Mouse (Mus musculus): ENCODE results near the gene Ppil1.

Ppil1 gene

DNA sequence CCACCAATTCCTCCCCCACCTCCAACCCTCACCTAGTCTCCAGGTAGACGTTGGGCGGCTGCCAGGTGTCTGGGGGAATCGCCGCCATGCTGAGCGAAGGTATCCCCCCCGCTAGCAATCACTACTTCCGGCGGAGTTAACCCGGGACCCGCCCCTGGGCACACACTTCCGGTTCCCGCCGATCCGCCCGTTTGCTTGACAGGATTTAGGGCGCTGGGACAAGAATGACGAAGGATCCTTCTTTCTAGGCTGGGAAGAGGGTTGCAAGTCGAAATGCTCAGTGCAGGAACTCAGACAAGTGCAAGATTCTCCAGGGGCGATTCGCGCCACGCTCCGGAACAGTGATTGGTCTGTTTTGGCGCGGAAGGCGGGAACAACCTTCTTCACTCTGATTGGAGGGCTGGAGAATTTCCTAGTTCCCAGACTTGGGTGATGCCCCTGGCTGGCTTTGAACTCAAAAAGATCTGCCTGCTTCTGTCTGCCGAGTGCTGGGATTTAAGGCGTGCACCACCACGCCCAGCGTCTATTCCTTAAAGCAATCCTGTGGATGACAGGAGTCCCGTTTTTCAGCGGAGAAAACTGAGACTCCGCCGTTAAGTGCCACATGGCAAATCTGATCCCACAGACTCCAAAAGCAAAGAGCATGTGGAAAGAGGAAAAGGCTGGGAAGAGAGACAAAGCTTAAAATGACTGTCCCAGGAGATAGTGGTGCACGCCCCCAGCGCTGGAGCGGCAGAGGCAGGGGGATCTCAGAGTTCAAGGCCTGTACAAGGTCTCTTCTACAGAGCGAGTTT lies at the start of gene Ppil1:
Gene Ppil1, minus strand, starts transcription at position 347 of the 794 bp plus-strand sequence.
- peak; percentile 52 to 63 for DNase-seq (ENCODE audit: low spot score in 2 of 2)

DNA sequence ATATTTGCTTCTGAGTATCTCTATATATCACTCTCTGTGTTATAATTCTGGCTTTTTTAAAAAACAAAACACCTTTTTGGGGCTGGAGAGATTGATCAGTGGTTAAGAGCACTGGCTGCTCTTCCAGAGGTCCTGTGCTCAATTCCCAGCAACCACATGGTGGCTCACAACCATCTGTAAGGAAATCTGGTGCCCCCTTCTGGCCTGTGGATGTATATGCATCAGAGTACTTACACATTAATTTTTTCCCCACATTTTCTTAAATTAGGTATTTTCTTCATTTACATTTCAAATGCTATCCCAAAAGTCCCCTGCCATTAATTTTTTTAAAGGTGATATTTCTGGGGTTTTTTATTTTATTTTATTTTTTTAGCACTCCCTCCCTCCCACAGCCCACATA lies 49.3 kb upstream of the Ppil1 start:
- DNase-seq (ENCODE audit: low spot score in 2 of 2): no peak

DNA sequence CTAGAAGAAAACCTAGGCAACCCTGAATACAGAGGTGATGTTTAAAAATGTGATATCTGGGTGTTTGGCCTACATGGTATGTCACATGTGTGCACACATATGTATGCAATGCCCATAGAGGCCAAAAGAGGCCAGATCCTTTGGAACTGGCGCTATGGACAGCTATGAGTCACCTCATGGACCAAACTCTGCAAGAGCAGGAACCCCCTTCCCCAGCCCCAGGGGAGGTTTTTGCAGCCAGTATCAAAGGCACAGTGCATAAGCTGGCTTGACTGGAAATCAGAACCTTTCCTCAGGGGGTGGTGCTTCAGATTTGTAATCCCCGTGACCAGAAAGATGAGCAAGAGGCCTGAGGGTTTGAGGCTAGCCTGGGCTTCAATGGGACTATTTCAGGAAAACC lies 48.1 kb upstream of the Ppil1 start:
- DNase-seq (ENCODE audit: low spot score in 2 of 2): no peak

DNA sequence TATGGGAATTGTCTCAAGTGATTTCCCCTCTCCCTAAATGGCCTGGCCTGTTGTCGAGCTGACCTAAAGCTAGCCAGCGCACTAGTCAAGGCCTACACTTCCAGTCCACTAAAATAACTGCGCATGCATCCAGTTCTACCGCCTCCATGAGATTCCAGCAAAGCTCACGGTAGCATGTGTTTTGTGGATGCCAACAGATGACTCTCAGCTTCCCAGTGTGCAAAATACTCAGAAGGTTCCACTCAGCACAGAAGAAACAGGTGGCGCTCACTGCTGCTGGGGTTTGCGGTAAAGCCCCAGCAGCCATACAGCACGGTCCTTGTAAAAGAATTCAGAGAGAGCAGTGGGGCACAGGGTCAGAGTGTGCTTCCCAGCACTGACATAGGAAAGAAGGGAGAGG lies 47.6 kb upstream of the Ppil1 start:
- DNase-seq (ENCODE audit: low spot score in 2 of 2): peak in 1 of 2 experiments; percentile 44

DNA sequence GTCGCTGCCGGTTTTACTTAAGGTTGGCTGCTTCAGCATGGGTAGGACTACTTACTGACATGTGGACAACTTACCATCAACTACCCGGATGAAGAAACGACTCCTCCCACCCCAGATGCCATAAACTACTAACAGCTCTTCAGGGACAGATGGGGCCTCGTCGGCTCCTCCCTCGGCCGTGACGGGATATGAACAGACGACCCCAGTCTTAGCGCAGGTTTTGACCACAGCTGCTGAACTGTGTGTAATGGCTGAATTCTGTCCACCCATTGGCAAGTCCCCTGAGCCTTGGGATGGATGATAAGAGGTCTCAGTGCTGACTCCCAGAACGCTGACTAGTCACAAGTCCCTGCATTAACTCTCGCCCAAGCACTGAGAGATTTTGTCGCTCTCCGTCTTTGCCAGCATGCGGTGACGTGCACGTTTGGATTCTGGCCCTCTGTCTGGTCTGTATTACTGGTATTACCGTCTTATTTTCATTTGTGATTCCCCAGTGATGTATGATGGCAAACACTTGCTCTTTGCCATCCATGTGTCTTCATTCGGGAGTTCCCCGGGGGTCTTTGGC lies 46.2 kb upstream of the Ppil1 start:
- DNase-seq (ENCODE audit: low spot score in 2 of 2): no peak

DNA sequence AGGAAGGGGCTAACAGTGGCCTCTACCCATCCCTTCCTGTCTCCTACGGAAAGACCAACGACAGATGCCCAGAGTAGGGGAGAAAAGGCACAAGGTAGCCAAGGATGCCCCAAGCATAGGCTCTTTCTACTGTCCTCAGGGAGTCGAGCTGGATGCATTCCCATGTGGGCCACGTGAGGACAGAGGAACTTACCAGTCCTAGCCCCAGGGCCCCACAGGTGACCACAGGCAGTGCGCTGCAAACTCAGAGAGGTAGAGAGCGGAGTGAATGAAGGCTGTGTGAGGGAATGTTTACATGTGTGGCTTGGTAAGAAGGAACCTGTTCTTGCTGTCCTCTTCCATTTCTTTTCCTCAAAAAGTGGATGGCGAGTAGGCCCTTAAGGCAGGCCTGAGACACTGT lies 41.9 kb upstream of the Ppil1 start:
- no peak for DNase-seq (ENCODE audit: low spot score in 2 of 2)

DNA sequence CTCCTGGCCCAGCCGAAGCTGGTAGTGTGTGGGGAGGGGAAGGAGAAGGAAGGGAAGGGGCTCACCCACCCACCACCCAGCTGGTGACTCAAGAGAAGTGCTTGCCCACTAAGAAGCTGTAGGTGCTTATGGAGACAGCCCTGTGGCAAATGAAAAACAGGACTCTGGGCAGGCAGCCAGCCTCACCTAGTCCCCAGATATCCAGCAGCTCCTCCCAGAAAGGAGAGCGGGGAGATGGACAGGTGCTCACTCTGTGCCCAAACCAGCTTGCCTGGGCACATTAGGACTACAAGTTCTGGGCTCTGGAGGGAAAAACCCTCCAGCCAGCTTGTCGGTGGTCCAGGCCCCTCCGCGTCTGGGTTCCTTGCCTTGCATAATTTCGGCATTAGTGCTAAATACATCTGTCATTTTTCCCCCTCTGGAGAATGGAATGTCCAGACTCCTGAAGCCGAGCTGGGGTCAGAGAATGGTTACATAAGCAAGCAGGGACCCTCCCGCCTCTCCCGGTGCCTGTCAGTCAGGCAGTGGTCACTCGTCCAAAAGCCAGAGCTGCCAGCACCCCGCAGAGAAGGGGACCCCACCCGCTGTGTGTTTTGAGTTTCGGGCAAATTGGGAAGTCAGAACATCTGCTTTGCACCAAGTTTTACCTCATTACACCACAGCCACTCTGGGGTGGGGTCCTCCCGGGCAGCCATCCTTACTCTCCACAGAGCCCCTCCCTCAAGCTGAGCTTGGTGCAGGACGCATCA lies 41.2 kb upstream of the Ppil1 start:
- no peak for DNase-seq (ENCODE audit: low spot score in 2 of 2)

DNA sequence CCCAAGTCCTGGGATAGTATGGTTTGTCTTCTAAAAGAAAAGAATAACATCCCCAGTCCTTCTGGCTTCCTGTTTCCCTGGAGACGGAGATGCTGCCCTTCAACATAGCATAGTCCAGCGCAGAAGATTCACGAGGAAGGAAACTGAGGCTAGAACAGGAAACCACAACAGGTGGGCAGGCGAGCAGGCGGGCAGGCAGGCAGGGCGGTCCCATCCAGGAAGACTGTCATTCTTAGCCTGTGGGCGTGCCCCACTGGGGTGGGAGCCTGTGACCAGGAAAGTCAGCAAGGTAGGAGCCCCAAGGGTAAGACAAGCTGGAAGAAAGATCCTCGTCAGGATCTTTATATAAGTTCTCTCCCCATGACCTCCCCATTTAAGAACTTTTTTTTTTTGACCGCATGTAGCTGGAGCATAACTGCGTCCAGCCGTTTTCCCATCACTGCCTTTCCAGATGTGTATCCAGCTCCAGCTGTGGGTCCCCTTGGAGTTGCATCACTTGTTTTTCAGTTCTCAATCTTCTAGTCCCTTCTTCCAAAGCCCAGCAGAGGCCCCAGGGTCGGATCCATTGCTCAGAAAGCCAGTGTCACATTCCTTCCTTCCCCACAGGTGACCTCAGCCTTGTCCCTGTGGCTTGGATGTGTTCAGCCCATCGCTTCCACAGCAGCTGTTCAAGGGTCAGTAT lies 40.5 kb upstream of the Ppil1 start:
- no peak for DNase-seq (ENCODE audit: low spot score in 2 of 2)

DNA sequence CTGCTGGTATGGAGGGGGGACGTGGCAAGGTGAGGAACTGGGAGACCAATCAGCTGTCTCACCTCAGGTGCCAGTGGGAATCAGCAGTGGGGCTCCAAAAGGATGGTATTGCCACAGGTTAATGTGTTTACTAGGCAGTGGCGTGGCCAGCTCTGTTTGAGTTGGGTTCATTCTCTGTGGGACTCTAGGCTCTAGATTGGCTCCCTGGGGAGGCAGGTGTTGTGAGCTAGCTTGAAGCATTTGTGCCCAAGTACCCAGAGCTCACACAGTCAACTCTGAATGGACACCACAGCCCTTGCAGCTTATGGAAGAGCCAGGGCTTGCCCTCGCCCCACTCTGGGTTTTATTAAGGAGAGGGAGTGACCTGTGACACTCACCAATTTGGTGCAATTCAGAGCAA lies 39.9 kb upstream of the Ppil1 start:
- DNase-seq (ENCODE audit: low spot score in 2 of 2): no peak

DNA sequence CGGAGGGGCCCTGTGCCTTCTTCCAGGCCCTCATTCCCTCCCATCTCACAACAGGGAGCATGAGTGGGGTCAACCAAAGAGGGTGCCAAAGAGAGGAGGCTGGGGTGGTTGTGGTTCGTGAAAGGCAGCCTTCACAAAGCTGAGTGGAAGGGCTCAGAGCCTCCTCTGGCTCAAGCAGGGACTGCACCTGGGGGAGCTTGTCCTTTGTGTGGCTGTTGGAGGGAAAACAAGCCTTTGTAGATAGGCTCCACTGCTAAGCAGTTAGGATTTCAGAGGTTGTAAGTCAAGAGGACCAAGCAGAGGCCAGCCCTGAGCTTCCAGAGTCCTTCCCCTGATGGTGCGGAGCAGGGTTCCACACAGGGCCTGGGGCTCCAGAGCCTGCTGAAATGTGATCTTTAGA lies 39.1 kb upstream of the Ppil1 start:
- no peak for DNase-seq (ENCODE audit: low spot score in 2 of 2)

DNA sequence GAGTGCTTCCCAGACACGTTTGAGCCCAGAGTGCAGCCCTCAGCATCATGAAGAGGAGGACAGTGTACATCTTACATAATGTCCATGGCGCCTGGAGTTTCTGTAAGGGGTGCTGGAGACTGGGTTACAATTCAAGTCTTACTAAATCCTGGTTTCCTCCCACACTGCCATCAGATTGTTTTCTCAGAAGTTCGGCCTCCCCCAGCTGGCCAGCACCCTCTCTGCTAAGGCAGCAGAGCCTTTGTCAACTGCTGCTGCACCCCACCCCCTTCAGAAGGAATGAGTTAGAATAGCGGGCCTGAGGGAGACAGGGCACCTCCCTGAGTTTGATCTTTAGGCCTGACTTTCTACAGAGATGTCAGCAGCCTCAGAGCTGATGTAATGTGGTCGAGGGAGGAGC lies 38.2 kb upstream of the Ppil1 start:
- no peak for DNase-seq (ENCODE audit: low spot score in 2 of 2)

DNA sequence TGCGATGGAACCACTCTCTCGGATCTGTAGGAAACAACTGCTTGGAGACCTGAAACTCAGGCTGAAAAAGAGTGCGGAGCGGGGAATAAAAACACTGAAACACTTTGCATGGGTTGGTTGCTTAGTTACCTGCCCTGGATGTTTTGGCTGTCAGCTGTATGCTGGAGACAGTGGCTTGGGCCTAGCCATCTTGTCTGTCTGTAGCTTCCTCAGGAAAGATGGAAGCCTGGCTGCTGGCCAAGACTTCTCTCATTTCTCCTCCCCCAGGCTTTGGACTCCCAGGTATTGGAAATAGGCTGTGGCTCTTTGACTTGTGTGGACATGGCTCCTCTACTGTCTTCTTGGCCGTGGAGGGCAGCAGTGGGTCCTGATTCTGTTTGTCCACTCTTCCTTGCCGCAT lies 37.4 kb upstream of the Ppil1 start:
- DNase-seq (ENCODE audit: low spot score in 2 of 2): no peak

DNA sequence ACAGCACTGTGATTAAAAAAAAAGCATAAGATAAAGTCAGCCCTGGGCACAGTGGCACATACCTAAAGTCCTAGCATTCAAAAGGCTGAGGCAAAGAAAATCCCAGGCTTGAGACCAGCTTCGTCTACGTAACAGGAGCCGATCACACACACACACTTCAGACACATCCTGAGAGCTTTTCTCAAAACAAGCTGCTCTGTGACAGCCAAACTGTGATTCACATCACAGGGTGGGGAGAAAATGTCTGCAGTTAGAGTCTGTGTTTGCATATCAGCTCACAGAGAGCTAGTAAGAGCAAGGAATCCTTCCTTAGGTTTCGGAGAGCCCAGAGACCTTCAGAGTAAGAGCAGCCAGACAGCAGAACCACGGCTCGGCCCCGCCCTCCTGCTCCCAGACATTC lies 36.9 kb upstream of the Ppil1 start:
- DNase-seq (ENCODE audit: low spot score in 2 of 2): no peak

DNA sequence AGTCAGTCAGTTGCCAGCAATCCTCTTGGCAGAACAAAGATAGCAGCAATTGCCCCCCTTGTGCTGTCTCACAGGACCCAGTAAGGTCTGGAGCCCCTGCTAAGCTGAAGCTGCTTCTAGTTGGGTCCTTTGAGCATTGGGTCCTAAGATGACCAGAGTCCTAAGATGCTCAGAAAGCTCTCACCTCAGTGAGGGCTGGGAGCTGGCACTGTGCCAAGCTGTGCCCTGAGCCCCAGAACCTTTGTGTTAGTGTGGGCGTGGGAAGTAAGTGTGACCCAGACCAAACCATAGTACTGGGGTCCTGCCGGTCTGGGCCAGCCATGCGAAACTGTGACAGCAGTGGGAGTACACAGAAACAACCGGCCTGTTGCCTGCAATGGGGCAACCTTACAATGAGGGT lies 35.3 kb upstream of the Ppil1 start:
- no peak for DNase-seq (ENCODE audit: low spot score in 2 of 2)

DNA sequence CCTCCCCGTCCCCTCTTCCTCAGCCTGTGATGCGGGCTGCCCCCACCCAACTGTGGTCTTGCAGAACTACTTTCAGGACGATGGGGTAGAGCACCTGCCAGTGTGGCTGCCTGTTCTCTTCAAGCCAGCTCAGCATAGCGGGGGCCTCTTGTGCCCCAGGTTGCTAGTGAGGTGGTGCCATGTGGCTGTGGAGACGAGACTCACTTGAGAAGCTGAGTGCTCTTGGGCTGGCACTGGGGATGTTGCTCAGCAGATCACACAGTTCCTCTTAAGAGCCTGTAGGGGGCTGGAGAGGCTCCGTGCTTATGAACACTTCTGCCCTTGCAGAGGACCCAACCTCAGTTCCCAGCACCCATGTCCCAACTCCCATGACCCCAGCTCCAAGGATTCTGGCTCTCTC lies 33.8 kb upstream of the Ppil1 start:
- no peak for DNase-seq (ENCODE audit: low spot score in 2 of 2)

DNA sequence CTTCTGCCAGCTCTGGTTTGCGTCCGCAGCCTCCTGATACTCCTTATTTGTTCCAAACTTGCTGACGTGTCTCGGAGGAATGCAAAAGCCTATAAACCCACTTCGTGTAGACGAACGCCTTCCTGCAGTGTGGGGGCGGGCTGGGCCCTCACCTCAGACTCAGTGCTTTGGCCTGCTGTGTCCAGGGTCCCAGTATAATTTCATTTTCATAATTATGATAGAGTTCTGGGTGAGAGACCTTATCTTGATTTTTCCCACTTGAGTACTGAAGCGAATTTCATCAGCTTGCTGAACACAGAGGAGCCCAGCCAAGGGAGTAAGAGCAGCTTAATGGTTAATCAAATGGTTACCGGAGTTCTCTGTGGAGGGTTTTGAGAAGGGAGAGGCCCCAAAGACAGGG lies 33.3 kb upstream of the Ppil1 start:
- DNase-seq (ENCODE audit: low spot score in 2 of 2): no peak

DNA sequence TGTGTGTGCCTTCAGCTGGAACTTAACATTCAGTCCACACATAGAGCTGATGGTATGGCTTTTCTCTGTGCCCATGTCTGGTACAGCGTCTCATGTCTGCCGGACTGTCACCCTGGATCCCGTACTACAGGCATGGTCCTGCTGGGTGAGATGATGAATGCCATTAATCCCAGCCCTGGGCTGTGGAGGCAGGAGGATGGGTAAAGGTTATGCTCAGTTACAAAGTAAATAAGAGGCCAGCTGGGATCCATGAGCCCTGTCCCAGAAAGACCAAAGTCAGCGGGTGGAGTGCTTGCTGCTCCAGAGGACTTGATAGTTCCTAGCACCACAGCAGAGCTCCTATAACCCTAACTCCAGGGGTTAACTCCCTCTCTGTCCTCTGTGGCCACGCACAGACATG lies 31.8 kb upstream of the Ppil1 start:
- no peak for DNase-seq (ENCODE audit: low spot score in 2 of 2)

DNA sequence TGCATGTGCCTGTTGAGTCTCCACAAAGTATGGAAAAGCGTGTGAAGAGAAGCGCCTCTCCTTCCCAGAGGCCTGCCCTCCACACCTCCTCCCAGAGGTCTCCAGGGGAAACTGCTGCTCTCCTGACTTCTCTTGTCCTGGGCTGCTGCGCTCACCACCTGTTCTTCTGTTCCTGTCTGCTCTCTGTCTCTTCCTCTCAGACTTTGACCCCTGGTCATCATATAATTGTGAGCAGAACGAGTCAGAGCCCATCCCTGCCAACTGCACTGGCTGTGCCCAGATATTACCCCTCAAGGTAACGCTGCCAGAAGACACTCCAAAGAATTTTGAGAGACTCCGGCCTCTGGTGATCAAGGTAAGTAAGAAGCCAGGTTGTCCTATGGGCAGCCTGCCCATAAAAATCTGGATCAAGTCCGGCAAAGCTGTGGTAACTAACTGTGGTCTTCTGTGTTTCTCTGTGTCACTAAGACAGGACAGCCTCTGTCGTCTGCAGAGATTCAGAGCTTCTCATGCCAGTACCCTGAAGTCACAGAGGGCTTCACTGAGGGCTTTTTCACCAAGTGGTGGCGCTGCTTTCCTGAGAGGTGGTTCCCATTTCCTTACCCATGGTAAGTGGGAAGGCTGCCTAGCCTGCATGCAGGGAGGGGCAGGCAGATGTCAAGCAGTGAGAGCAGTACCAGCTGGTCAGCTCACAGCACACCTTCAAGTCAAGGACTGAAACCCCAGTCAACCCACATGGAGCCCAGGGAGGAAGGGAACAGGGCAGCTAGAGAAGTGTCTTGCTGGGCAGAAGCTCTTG lies 30.0 kb upstream of the Ppil1 start:
- DNase-seq (ENCODE audit: low spot score in 2 of 2): no peak

DNA sequence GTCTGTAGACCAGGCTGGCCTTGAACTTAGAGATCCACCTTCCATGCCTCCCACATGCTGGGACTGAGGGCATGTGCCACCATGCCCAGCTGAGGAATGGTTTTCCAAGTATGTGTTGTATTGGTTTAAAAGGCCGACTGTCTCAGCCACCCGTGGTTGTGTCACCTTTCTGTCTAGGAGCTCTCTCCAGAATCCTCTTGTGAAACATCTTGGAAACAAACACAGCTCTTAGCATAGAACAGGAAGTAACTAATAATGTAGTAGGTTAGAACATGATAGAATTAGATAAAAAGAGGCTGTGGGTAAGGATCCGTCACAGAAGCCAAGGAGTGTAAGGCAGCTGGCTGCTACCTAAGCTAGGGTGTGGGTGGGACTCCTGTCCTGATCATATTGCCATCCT lies 29.0 kb upstream of the Ppil1 start:
- DNase-seq (ENCODE audit: low spot score in 2 of 2): no peak

DNA sequence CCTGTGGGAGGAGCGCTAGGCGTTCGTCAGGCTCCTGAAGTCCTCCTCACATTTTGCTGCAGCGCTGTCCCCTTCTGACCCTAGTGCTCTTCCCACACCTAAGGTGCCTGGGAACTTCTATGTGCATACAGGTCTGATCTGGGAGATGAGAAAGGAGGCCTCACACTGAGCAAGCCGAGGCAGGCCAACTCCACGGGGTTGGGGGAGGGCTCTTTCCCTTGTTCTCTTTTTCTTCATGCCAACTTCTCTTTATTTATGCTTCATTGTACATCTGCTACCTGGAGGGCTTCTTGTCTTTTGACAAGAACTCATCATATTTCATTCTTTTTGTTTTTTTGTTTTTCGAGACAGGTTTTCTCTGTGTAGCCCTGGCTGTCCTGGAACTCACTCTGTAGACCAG lies 27.8 kb upstream of the Ppil1 start:
- DNase-seq (ENCODE audit: low spot score in 2 of 2): no peak

DNA sequence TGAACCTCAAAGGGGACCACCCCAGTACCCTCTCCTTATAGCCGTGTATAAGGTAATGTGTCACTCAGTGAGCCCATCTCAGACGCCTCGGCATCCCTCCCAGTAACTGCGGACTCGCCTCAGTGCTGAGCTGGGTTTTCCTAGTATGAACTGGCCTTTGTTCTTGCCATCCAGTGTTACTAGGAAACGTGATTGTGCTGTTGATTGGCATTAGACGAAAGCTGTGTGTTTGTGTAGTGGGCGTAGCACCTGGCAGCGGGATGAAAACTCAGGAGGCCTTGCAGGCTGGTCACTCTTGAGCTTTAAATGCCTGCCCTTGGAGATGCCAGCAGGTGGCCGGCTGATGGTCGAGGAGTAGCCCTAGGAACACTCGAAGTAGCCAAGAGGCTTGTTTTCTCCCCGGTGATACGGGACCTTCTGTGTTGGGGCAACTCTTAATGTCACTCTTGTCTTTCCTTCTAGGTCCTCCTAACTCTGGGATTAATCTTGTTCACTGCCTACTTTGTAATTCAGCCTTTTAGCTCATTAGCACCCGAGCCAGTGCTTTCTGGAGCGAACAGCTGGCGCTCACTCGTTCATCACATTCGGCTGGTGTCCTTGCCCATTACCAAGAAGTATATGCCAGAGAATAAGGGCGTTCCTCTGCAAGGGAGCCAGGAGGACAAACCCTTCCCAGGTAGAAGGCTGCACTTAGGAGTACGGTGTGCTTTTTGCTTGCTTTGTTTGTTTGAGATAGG lies 18.4 kb upstream of the Ppil1 start:
- no peak for DNase-seq (ENCODE audit: low spot score in 2 of 2)

Data from right cerebral cortex, postnatal 36 days (tissue).